Mouse (Mus musculus) frontal cortex, adult 2 months (tissue): ENCODE data around the gene Ppp4r2. TPM values are rescaled to one million over a fixed set of nuclear protein-coding genes. Genes with fewer than 3 reads are reported as not detected.

Experiments
- DNase-seq, 2 experiments: peaks; one replicate each; pipeline ENCODE4 v3.0.0; 2022; ENCODE audit warnings: low spot score in 1 of 2; ENCODE audit errors: extremely low spot score in 1 of 2
- polyA plus RNA-seq: library from polyadenylated mRNA; depleted of rRNA; stranded (reverse); fragments of >200 nt; gene quantifications from 2 replicates; pipeline ENCODE4 v1.2.3, GENCODE M21; 2012; rRNA removed

The Ppp4r2 gene
- 39.0 and 41.9 TPM in 2 replicates for polyA plus RNA-seq

- DNase-seq: peak; percentile 68 to 92
Observed at GRCm38 (mm10) chr6:100833355-100833754, at the start of gene Ppp4r2. Gene Ppp4r2, plus strand, starts transcription at chr6:100833622.

GRCm38 (mm10) chr6:100787726-100788125, 45.7 kb upstream of the Ppp4r2 start:
- DNase-seq: no peak

- no peak for DNase-seq
Observed at GRCm38 (mm10) chr6:100789161-100789560, 44.3 kb upstream of the Ppp4r2 start.

GRCm38 (mm10) chr6:100792055-100792659, 41.3 kb upstream of the Ppp4r2 start:
- DNase-seq: no peak

- DNase-seq: no peak
Observed at GRCm38 (mm10) chr6:100792973-100793769, 40.3 kb upstream of the Ppp4r2 start.

GRCm38 (mm10) chr6:100795797-100796196, 37.6 kb upstream of the Ppp4r2 start:
- no peak for DNase-seq

GRCm38 (mm10) chr6:100799290-100799689, 34.1 kb upstream of the Ppp4r2 start:
- peak in 1 of 2 experiments; percentile 22 for DNase-seq

- DNase-seq: no peak
Observed at GRCm38 (mm10) chr6:100799766-100800165, 33.7 kb upstream of the Ppp4r2 start.

- peak; percentile 49 to 72 for DNase-seq
Observed at GRCm38 (mm10) chr6:100800497-100800955, 32.9 kb upstream of the Ppp4r2 start.

GRCm38 (mm10) chr6:100802381-100803083, 30.9 kb upstream of the Ppp4r2 start:
- DNase-seq: no peak

GRCm38 (mm10) chr6:100803250-100803649, 30.2 kb upstream of the Ppp4r2 start:
- no peak for DNase-seq

- DNase-seq: no peak
Observed at GRCm38 (mm10) chr6:100807187-100807586, 26.2 kb upstream of the Ppp4r2 start.

- no peak for DNase-seq
Observed at GRCm38 (mm10) chr6:100807746-100808145, 25.7 kb upstream of the Ppp4r2 start.

- no peak for DNase-seq
Observed at GRCm38 (mm10) chr6:100808221-100808778, 25.1 kb upstream of the Ppp4r2 start.

GRCm38 (mm10) chr6:100810117-100810516, 23.3 kb upstream of the Ppp4r2 start:
- DNase-seq: no peak

GRCm38 (mm10) chr6:100811731-100812130, 21.7 kb upstream of the Ppp4r2 start:
- DNase-seq: no peak

- DNase-seq: no peak
Observed at GRCm38 (mm10) chr6:100821367-100821766, 12.1 kb upstream of the Ppp4r2 start.

GRCm38 (mm10) chr6:100823356-100823755, 10.1 kb upstream of the Ppp4r2 start:
- no peak for DNase-seq

- DNase-seq: no peak
Observed at GRCm38 (mm10) chr6:100824381-100824965, 8.9 kb upstream of the Ppp4r2 start.

- no peak for DNase-seq
Observed at GRCm38 (mm10) chr6:100826046-100826445, 7.4 kb upstream of the Ppp4r2 start.

- no peak for DNase-seq
Observed at GRCm38 (mm10) chr6:100828565-100828964, 4.9 kb upstream of the Ppp4r2 start.
